Mouse (Mus musculus) liver, embryonic 14.5 days (tissue): Measurements from ENCODE around the gene Dazap2. TPM values are rescaled to one million over a fixed set of nuclear protein-coding genes. Genes with fewer than 3 reads are reported as not detected.
"Not testable (repeated sequence)": the region's sequence is repeated elsewhere in the genome, so short reads cannot be mapped to it uniquely, and the experiment has no call there.

Experiments
- ATAC-seq: fragments of 200-750 bp; cut with Nextera tagmentation; 2 replicates; pipeline ENCODE4 v1.8.0; 2017; ENCODE audit warnings: moderate number of reproducible peaks, mild to moderate bottlenecking, moderate library complexity; ENCODE audit not compliant: insufficient read depth
- DNase-seq, 3 experiments: peaks; one replicate each; pipeline ENCODE4 v3.0.0-alpha.2; 2012 to 2013; ENCODE audit warnings: low read depth in 3 of 3, low spot score in 3 of 3
- H3K27ac ChIP-seq: fragments of 300-500 bp; sonication (generic); 2 replicates; pipeline ENCODE4 v1.5.1; 2014; ENCODE audit warnings: moderate library complexity, mild to moderate bottlenecking, control low read depth, inconsistent platforms
- H3K27me3 ChIP-seq: fragments of 300-500 bp; sonication (generic); 2 replicates; pipeline ENCODE4 v1.6.1; 2014; ENCODE audit warnings: mild to moderate bottlenecking, low read length, moderate library complexity; ENCODE audit not compliant: control insufficient read depth, insufficient read depth
- H3K36me3 ChIP-seq: fragments of 300-500 bp; sonication (generic); replicated peaks from 2 replicates; pipeline ENCODE4 v1.6.1; 2014; ENCODE audit warnings: low read depth; ENCODE audit not compliant: control insufficient read depth, insufficient read depth
- H3K4me1 ChIP-seq, 2 experiments: fragments of 200-500 bp in 1 of 2; fragments of 300-500 bp in 1 of 2; sonication (generic) in 1 of 2; replicated peaks; 2 replicates each; pipeline ENCODE4 v1.6.1; 2012 to 2014; ENCODE audit warnings: antibody characterized with exemption in 1 of 2, inconsistent platforms in 1 of 2, low read length in 1 of 2; ENCODE audit not compliant: control insufficient read depth in 2 of 2, insufficient read depth in 2 of 2
- H3K4me2 ChIP-seq: fragments of 300-500 bp; sonication (generic); 2 replicates; pipeline ENCODE4 v1.6.1; 2014; ENCODE audit warnings: low read depth, mild to moderate bottlenecking, control low read depth, moderate library complexity
- H3K4me3 ChIP-seq, 2 experiments: fragments of 200-500 bp in 1 of 2; fragments of 300-500 bp in 1 of 2; sonication (generic) in 1 of 2; 2 replicates each; pipeline ENCODE4 v1.5.1; 2012 to 2014; ENCODE audit warnings: low read depth in 2 of 2, low read length in 2 of 2, mild to moderate bottlenecking in 2 of 2, control low read depth in 1 of 2, inconsistent platforms in 1 of 2, moderate library complexity in 1 of 2; ENCODE audit not compliant: insufficient read depth in 1 of 2
- H3K9ac ChIP-seq: fragments of 300-500 bp; sonication (generic); replicated peaks from 2 replicates; pipeline ENCODE4 v1.6.1; 2014; ENCODE audit warnings: mild to moderate bottlenecking, control low read depth, moderate library complexity
- H3K9me3 ChIP-seq: fragments of 300-500 bp; sonication (generic); 2 replicates; pipeline ENCODE4 v1.6.1; 2016; ENCODE audit warnings: low read length, mixed read lengths; ENCODE audit not compliant: control insufficient read depth
- CTCF ChIP-seq: IDR thresholded peaks from 2 replicates; pipeline ENCODE4 v1.5.1; 2016; ENCODE audit warnings: antibody characterized with exemption, low read depth, control low read depth
- EP300 ChIP-seq: IDR thresholded peaks from 2 replicates; pipeline ENCODE4 v1.6.1; 2016; ENCODE audit warnings: antibody characterized with exemption, low read depth
- WGBS: fragments of 180-500 bp; shearing (Covaris S2); extraction: QIAGEN DNeasy Blood & Tissue Kit; methylation state at CpG from one replicate; pipeline ENCODE4 v1.1.7; 2014; ENCODE audit not compliant: insufficient replicate concordance; 5-methylcytosine and 5-hydroxymethylcytosine counted together
- polyA plus RNA-seq, 2 experiments: library from polyadenylated mRNA; depleted of rRNA in 1 of 2; stranded (reverse) in 1 of 2; unstranded in 1 of 2; fragments of >200 nt; fragmentation: Nextera tagmentation in 1 of 2; extraction: Ambion mirVana in 1 of 2; gene quantifications; 2 replicates each; pipeline versions ENCODE4 v1.2.1 to v1.2.3; 2012 to 2014

The Dazap2 gene
- polyA plus RNA-seq, 2 experiments, result 107 to 178 TPM

DNA sequence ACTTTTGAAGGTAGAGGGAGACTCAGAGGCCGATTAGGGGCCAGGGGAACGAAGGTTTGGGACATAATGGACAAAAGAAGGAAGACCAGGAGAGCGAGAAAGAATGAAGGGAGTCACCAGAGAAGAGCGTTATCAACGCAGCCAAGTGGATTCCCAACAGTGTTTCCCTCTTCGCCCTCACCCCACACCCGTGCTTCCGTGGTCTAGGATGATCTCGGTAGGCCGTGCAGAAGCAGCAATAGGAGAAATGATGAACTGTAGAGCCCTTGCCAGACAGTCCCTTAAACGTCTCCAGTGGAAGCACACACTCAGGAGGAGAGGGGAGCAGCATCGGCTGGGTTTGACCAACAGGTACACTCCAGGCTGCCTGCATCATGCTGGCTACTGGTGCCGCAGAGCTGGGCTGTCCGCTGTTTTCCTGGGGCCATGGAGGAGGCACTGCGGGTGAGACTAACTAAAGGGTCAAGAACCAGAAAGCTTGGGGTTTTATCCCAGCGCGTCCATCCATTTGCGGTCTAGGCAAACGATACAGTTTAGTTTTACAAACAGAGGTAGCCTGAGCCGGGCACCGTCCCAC, 14.4 kb upstream of the Dazap2 start:
- Histone ChIP-seq H3K27ac (no peak overlapping the region), H3K36me3 (no peaks in the 10 kb centered on the region), H3K27me3 (peaks cover 41% of the 10 kb centered on the region), H3K4me1 (peaks cover 0 to 10% of the 10 kb centered on the region in 2 experiments; a peak in 1 of 4 replicates), H3K9me3 (no peaks in the 10 kb centered on the region), H3K9ac (no peak overlapping the region), H3K4me2 (no peak overlapping the region), H3K4me3 (no peak overlapping the region)
- 16% methylated on average over 21 of the region's 21 CpGs for WGBS
- ATAC-seq, result no peak
- no peak for DNase-seq
- TF ChIP-seq EP300, result no peak
- no peak for TF ChIP-seq CTCF

DNA sequence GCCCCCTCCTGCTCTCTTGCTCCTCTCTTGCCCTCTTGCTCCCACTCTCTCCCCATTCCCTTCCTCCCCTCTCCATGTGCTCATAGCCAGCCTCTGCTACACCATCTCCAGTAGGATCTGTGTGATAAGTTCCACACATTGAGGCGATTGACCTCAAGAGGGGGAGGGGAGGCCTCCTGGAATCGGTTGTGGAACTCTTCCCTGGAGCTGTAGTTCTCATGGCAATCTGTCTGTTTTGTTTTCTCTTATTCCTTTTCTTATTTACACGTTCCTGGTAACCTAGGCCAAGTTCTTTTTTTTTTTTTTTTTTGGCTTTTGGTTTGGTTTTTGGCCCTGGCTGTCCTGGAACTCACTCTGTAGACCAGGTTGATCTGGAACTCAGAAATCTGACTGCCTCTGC, 13.5 kb upstream of the Dazap2 start:
- Histone ChIP-seq H3K4me3 (no peak overlapping the region), H3K4me1 (peaks cover 0 to 10% of the 10 kb centered on the region in 2 experiments; a peak in 1 of 4 replicates), H3K27me3 (peaks cover 39% of the 10 kb centered on the region), H3K36me3 (no peaks in the 10 kb centered on the region), H3K27ac (no peak overlapping the region), H3K9me3 (no peaks in the 10 kb centered on the region), H3K9ac (no peak overlapping the region), H3K4me2 (no peak overlapping the region)
- TF ChIP-seq CTCF (no peak), EP300 (no peak)
- no peak for ATAC-seq
- 33% methylated on average over 3 of the region's 3 CpGs for WGBS
- DNase-seq, result no peak

DNA sequence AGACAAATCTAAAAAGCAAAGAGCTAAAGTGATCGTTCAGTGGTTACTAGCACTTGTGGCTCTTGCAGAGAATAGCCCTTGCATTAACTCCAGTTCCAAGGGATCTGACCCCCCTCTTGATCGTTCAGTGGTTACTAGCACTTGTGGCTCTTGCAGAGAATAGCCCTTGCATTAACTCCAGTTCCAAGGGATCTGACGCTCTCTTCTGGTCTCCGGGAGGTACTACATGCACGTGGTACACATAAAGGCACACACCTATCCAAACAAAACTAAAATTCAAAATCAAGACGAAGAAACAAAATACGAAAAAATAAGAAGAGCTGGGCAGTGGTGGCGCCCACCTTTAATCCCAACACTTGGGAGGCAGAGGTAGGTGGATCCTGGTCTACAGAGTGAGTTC, 8.5 kb upstream of the Dazap2 start:
- H3K4me3 ChIP-seq, H3K27me3 ChIP-seq, H3K27ac ChIP-seq, H3K36me3 ChIP-seq, H3K4me2 ChIP-seq, ATAC-seq, DNase-seq, H3K9me3 ChIP-seq, H3K9ac ChIP-seq: not testable (repeated sequence)
- H3K4me1 ChIP-seq, result peaks cover 0 to 10% of the 10 kb centered on the region in 2 experiments; a peak in 2 of 4 replicates
- peak; percentile 23; the same call in 1 of the 2 replicates for TF ChIP-seq CTCF
- 67% methylated on average over 8 of the region's 8 CpGs for WGBS

GRCm38 (mm10) chr15:100611951-100612350, 3.2 kb upstream of the Dazap2 start:
- peaks cover 11 to 16% of the 10 kb centered on the region in 2 experiments for H3K4me1 ChIP-seq
- no peak overlapping the region for H3K4me2 ChIP-seq
- H3K9me3 ChIP-seq, result no peaks in the 10 kb centered on the region
- DNase-seq, result no peak
- H3K27ac ChIP-seq, result no peak overlapping the region
- peaks cover 2% of the 10 kb centered on the region for H3K36me3 ChIP-seq
- TF ChIP-seq EP300 (no peak), CTCF (no peak)
- no peaks in the 10 kb centered on the region for H3K27me3 ChIP-seq
- no peak for ATAC-seq
- no peak overlapping the region for H3K4me3 ChIP-seq
- H3K9ac ChIP-seq, result no peak overlapping the region
- 61% methylated on average over 7 of the region's 7 CpGs for WGBS

DNA sequence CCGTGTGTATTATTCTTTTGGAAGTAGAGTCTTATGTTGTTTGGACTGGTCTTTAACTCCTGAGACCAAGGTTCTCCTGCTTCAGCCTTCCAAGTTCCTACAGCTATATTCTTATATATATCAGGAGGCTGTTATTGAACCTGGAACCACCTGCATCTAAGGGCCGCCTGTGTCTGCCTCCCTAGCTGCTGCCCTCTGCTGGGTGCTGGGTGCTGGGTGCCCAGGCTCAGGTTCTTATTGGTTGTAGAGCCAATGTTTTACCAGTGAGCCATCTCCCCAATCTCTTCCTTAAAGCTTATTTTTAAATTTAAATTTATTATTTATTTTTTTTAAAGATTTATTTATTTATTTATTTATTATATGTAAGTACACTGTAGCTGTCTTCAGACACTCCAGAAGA, 2.7 kb upstream of the Dazap2 start:
- WGBS, result 60% methylated on average over 2 of the region's 2 CpGs
- Histone ChIP-seq H3K9ac (no peak overlapping the region), H3K4me1 (peaks cover 11 to 17% of the 10 kb centered on the region in 2 experiments)

More for the DNA sequence above, 2.7 kb upstream of the Dazap2 start:
- no peak overlapping the region for H3K27ac ChIP-seq
- no peak overlapping the region for H3K4me2 ChIP-seq
- H3K36me3 ChIP-seq, result peaks cover 7% of the 10 kb centered on the region
- no peak overlapping the region for H3K4me3 ChIP-seq
- no peak for DNase-seq
- no peaks in the 10 kb centered on the region for H3K9me3 ChIP-seq
- no peak for ATAC-seq
- TF ChIP-seq EP300, result no peak
- TF ChIP-seq CTCF, result peak; percentile 68
- no peaks in the 10 kb centered on the region for H3K27me3 ChIP-seq
